Mouse (Mus musculus) MEL (cell line): ENCODE data around the gene Cep78. TPM values are rescaled to one million over a fixed set of nuclear protein-coding genes. Genes with fewer than 3 reads are reported as not detected.

Source experiments
- DNase-seq: peaks from one replicate; pipeline ENCODE4 v3.0.0; 2011; ENCODE audit warnings: low read depth, low spot score
- H3K27ac ChIP-seq: 2 replicates; pipeline ENCODE4 v1.5.1; 2012; ENCODE audit warnings: low read depth, mild to moderate bottlenecking, control low read depth, low read length, moderate library complexity; ENCODE audit not compliant: control insufficient read depth
- H3K27me3 ChIP-seq, 2 experiments: fragments of 150-350 bp in 1 of 2; sonication (generic) in 1 of 2; 2 replicates each; pipeline ENCODE4 v1.6.1; 2012; ENCODE audit warnings: low read length in 2 of 2, mild to moderate bottlenecking in 2 of 2, improper control_type of control experiment in 1 of 2, moderate library complexity in 1 of 2; ENCODE audit not compliant: insufficient read depth in 2 of 2, control insufficient read depth in 1 of 2
- H3K36me3 ChIP-seq, 2 experiments: 2 replicates each; pipeline ENCODE4 v1.6.1; 2012 to 2014; ENCODE audit warnings: low read length in 2 of 2, improper control_type of control experiment in 1 of 2, inconsistent platforms in 1 of 2, mild to moderate bottlenecking in 1 of 2; ENCODE audit not compliant: insufficient read depth in 2 of 2, control insufficient read depth in 1 of 2
- H3K4me1 ChIP-seq, 2 experiments: fragments of 150-350 bp in 1 of 2; sonication (generic) in 1 of 2; 2 replicates each; pipeline ENCODE4 v1.6.1; 2012; ENCODE audit warnings: low read length in 2 of 2, improper control_type of control experiment in 1 of 2, mild to moderate bottlenecking in 1 of 2; ENCODE audit not compliant: insufficient read depth in 2 of 2, control insufficient read depth in 1 of 2
- H3K4me3 ChIP-seq, 2 experiments: fragments of 150-350 bp in 1 of 2; sonication (generic) in 1 of 2; 2 replicates each; pipeline ENCODE4 v1.5.1; 2012; ENCODE audit warnings: low read depth in 2 of 2, low read length in 2 of 2, mild to moderate bottlenecking in 2 of 2, moderate library complexity in 2 of 2, control low read depth in 1 of 2, improper control_type of control experiment in 1 of 2; ENCODE audit not compliant: control insufficient read depth in 1 of 2, insufficient read depth in 1 of 2
- H3K79me2 ChIP-seq: 2 replicates; pipeline ENCODE4 v1.6.1; 2012; ENCODE audit warnings: mild to moderate bottlenecking, low read length, moderate library complexity; ENCODE audit not compliant: control insufficient read depth, poor library complexity, insufficient read depth
- H3K9ac ChIP-seq: 2 replicates; pipeline ENCODE4 v1.6.1; 2012; ENCODE audit warnings: low read depth, mild to moderate bottlenecking, control low read depth, low read length, moderate library complexity; ENCODE audit not compliant: control insufficient read depth, poor library complexity, severe bottlenecking
- H3K9me3 ChIP-seq: fragments of 150-350 bp; sonication (generic); replicated peaks from 2 replicates; pipeline ENCODE4 v1.6.1; 2012; ENCODE audit warnings: mild to moderate bottlenecking, low read length, improper control_type of control experiment, moderate library complexity; ENCODE audit not compliant: insufficient read depth
- BHLHE40 ChIP-seq: IDR thresholded peaks from 2 replicates; pipeline ENCODE4 v1.6.1; 2012; ENCODE audit warnings: low read depth, mild to moderate bottlenecking, inconsistent platforms, low read length, improper control_type of control experiment, borderline replicate concordance
- CHD1 ChIP-seq: IDR thresholded peaks from 2 replicates; pipeline ENCODE4 v1.6.1; 2012; ENCODE audit warnings: low read depth, mild to moderate bottlenecking, inconsistent platforms, low read length, improper control_type of control experiment
- E2F4 ChIP-seq: IDR thresholded peaks from 2 replicates; pipeline ENCODE4 v1.6.1; 2011; ENCODE audit warnings: low read depth, low read length, improper control_type of control experiment, borderline replicate concordance
- EP300 ChIP-seq, 2 experiments: IDR thresholded peaks; 2 replicates each; pipeline ENCODE4 v1.6.1; 2011; ENCODE audit warnings: improper control_type of control experiment in 2 of 2, low read length in 2 of 2, low read depth in 1 of 2, mild to moderate bottlenecking in 1 of 2
- GABPA ChIP-seq: IDR thresholded peaks from 2 replicates; pipeline ENCODE4 v1.6.1; 2012; ENCODE audit warnings: low read depth, mild to moderate bottlenecking, inconsistent platforms, low read length, improper control_type of control experiment, moderate library complexity
- GATA1 ChIP-seq: IDR thresholded peaks from 2 replicates; pipeline ENCODE4 v1.6.1; 2011; ENCODE audit warnings: low read depth, low read length, improper control_type of control experiment
- JUND ChIP-seq: IDR thresholded peaks from 2 replicates; pipeline ENCODE4 v1.6.1; 2011; ENCODE audit warnings: low read depth, mild to moderate bottlenecking, improper control_type of control experiment, low read length
- KAT2A ChIP-seq: conservative IDR thresholded peaks from 2 replicates; pipeline ENCODE4 v1.6.1; 2012; ENCODE audit warnings: low read depth, low read length, improper control_type of control experiment, inconsistent platforms
- MYB ChIP-seq: IDR thresholded peaks from 2 replicates; pipeline ENCODE4 v1.6.1; 2011; ENCODE audit warnings: mild to moderate bottlenecking, low read depth, low read length, improper control_type of control experiment
- POLR2A ChIP-seq, 2 experiments: IDR thresholded peaks; 2 replicates each; pipeline ENCODE4 v1.6.1; 2011 to 2012; ENCODE audit warnings: low read length in 2 of 2, mild to moderate bottlenecking in 2 of 2, control low read depth in 1 of 2, improper control_type of control experiment in 1 of 2, low read depth in 1 of 2, moderate library complexity in 1 of 2; ENCODE audit not compliant: control insufficient read depth in 1 of 2, insufficient read depth in 1 of 2, poor library complexity in 1 of 2
- POLR2AphosphoS2 ChIP-seq: IDR thresholded peaks from 2 replicates; pipeline ENCODE4 v1.6.1; 2011; ENCODE audit warnings: low read length, improper control_type of control experiment
- TBP ChIP-seq: IDR thresholded peaks from 2 replicates; pipeline ENCODE4 v1.8.0; 2011; ENCODE audit warnings: low read depth, low read length, improper control_type of control experiment
- TCF12 ChIP-seq: IDR thresholded peaks from 2 replicates; pipeline ENCODE4 v1.6.1; 2014; ENCODE audit warnings: low read depth, mild to moderate bottlenecking, inconsistent platforms, low read length, improper control_type of control experiment, moderate library complexity
- USF1 ChIP-seq: IDR thresholded peaks from 2 replicates; pipeline ENCODE4 v1.6.1; 2014; ENCODE audit warnings: low read depth, mild to moderate bottlenecking, inconsistent platforms, low read length, improper control_type of control experiment, moderate library complexity
- ZKSCAN1 ChIP-seq: IDR thresholded peaks from 2 replicates; pipeline ENCODE4 v1.6.1; 2012; ENCODE audit warnings: low read depth, mild to moderate bottlenecking, inconsistent platforms, low read length, improper control_type of control experiment, moderate library complexity
- ZNF384 ChIP-seq: IDR thresholded peaks from 2 replicates; pipeline ENCODE4 v1.6.1; 2012; ENCODE audit warnings: low read depth, mild to moderate bottlenecking, inconsistent platforms, low read length, improper control_type of control experiment
- polyA plus RNA-seq, 2 experiments: library from polyadenylated mRNA; stranded (reverse) in 1 of 2; unstranded in 1 of 2; fragments of >175 nt in 1 of 2; fragments of >200 nt in 1 of 2; gene quantifications; 2 replicates each; pipeline versions ENCODE4 v1.2.1 to v1.2.4; 2012; ENCODE audit warnings: low replicate concordance in 2 of 2, low read depth in 1 of 2; ENCODE audit not compliant: insufficient read length in 2 of 2, insufficient read depth in 1 of 2, missing spikeins in 1 of 2
- total RNA-seq: library from RNA; depleted of rRNA; stranded (reverse); fragments of 300-350 nt; gene quantifications from 2 replicates; pipeline ENCODE4 v1.2.3, GENCODE M21; 2012

Gene Cep78
- total and polyA plus RNA-seq, 3 experiments, result 22.2 to 23.0 TPM; not detected in 1

- TF ChIP-seq JUND (no peak), GATA1 (no peak), TCF12 (no peak), KAT2A (no peak), GABPA (no peak), E2F4 (no peak)
- TF ChIP-seq, all 39 proteins: peak for 0
- Histone ChIP-seq H3K9me3 (no peaks in the 10 kb centered on the region), H3K4me3 (no peak overlapping the region), H3K27ac (no peak overlapping the region), H3K36me3 (peaks cover 0 to 5% of the 10 kb centered on the region in 2 experiments; a peak in 2 of 4 replicates), H3K79me2 (no peaks in the 10 kb centered on the region), H3K9ac (no peak overlapping the region), H3K4me1 (peaks cover 0 to 5% of the 10 kb centered on the region in 2 experiments; a peak in 1 of 4 replicates), H3K27me3 (no peaks in the 10 kb centered on the region)
- DNase-seq, result no peak
Observed at GRCm38 (mm10) chr19:15996901-15997564, 12.2 kb upstream of the Cep78 start.

GRCm38 (mm10) chr19:15990102-15990501, 5.3 kb upstream of the Cep78 start:
- H3K9me3 ChIP-seq, result no peaks in the 10 kb centered on the region
- no peak overlapping the region for H3K27ac ChIP-seq
- H3K9ac ChIP-seq, result no peak overlapping the region
- TF ChIP-seq MYB (no peak), BHLHE40 (no peak), E2F4 (no peak)
- H3K79me2 ChIP-seq, result no peaks in the 10 kb centered on the region
- no peak overlapping the region for H3K4me3 ChIP-seq
- no peak for DNase-seq
- no peaks in the 10 kb centered on the region for H3K27me3 ChIP-seq
- no peaks in the 10 kb centered on the region for H3K4me1 ChIP-seq
- H3K36me3 ChIP-seq, result peaks cover 0 to 3% of the 10 kb centered on the region in 2 experiments; a peak in 1 of 4 replicates

- H3K27ac ChIP-seq, result no peak overlapping the region
- H3K79me2 ChIP-seq, result peaks cover 16% of the 10 kb centered on the region
- no peaks in the 10 kb centered on the region for H3K27me3 ChIP-seq
- H3K4me3 ChIP-seq, result peak overlapping the region; percentile 81 to 92
- no peak for DNase-seq
- peaks cover 0 to 13% of the 10 kb centered on the region in 2 experiments; a peak in 2 of 4 replicates for H3K36me3 ChIP-seq
- TF ChIP-seq TBP (peak; percentile 80), EP300 (IDR thresholded peaks at IDR 0.05; ENCODE audit: low read depth in 1 of 2, low read length in 2 of 2) (no peak), POLR2AphosphoS2 (no peak), POLR2A (IDR thresholded peaks at IDR 0.05; ENCODE audit: control insufficient read depth in 1 of 2, insufficient read depth in 1 of 2, low read depth in 1 of 2, low read length in 2 of 2, poor library complexity in 1 of 2) (peak in 1 of 2 experiments; percentile 84; a peak in 1 of 4 replicates), ZKSCAN1 (no peak), ZNF384 (no peak), CHD1 (no peak), USF1 (no peak)
- TF ChIP-seq, all 39 proteins: peak for 2
- Histone ChIP-seq H3K9ac (peak overlapping the region; percentile 64), H3K9me3 (no peaks in the 10 kb centered on the region), H3K4me1 (peaks cover 0 to 4% of the 10 kb centered on the region in 2 experiments; a peak in 2 of 4 replicates)
Observed at GRCm38 (mm10) chr19:15985172-15985713, 454 bp upstream of the Cep78 start.
